Mouse (Mus musculus) adrenal gland, adult (tissue): ENCODE data around the gene Col19a1.

Experiments used
- DNase-seq, 2 experiments: peaks; one replicate each; pipeline ENCODE4 v3.0.0; 2022 to 2023; ENCODE audit warnings: low spot score in 1 of 2; ENCODE audit not compliant: inconsistent age in 2 of 2

The Col19a1 gene

DNA sequence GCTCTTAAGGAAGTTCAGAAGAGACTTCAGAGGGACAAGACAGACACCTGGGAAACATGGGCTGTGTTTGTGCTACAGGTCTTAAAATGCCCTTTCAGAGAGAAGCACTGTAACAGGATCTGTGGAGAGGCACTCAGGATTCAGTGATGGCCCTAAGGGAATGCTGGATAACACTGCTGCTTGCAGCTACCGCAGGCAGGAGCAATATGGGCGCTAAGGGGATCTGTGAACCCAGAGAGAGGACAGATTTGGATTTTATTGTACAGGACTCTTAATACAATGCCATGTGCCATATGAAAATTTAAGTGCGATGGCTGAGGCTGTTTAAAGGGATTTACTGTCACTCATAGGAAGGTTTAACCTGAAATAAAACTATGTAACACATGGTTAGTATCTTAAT lies 270.8 kb downstream of the Col19a1 start:
- no peak for DNase-seq

DNA sequence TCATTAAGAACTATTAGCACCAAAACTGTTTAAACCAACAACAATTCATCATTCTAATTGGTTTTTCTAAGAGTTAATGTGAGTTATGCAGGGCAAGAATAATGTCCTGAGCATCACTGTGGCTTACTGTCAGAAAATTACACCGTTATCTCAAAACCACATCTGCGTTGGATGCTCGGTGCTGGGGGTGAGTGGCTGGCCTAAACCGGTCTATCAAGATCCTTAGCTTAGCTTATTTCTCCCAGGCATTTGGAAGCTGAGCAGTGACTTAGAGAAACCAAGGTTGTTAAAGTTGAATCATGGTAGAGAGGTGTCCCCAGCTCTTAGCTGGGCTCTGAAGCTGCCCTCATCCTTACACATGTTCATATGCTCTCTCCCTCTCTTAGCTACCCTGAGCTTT lies 276.4 kb downstream of the Col19a1 start:
- DNase-seq = no peak

GRCm38 (mm10) chr1:24310193-24310592 lies 277.1 kb downstream of the Col19a1 start:
- no peak for DNase-seq

- DNase-seq = no peak
These were observed 284.2 kb downstream of the Col19a1 start for GRCm38 (mm10) chr1:24303077-24303476.

DNA sequence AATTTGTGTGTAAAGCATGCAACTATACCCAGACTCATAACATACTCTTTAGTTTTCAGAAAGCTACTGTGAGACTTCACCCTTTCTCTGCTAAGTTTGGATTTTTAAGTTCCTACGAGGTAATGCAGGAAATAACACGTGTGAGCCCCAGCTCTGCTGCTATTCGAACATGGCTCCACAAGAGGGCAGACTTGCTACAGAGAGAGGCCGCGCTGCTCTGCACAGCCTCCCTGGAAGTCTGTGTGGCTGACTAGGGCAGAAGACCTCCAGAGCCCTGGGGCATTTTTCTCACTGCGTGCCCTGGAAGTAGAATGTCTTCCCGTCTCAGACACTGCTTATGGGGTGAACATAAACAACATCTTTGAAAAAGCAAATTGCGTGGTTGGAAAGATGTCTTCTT lies 284.6 kb downstream of the Col19a1 start:
- DNase-seq = peak; percentile 29 to 68

DNA sequence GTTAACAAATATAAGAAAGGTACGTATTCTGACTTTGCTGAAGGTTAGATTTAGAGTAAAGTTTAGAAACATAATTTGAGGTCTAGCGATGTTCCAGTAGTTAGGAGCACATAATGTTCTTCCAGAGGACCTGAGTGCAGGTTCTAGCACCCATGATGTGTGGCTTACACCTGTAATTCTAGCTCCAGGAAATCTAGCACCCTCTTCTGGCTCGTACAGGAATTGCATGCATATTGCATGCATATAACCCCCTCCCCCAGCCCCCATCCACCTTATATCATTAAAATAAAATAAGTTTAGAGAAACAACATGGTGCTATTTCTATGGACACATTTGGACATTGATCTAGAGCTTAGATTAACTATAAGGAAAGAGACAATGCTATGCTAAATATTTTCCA lies 286.6 kb downstream of the Col19a1 start:
- no peak for DNase-seq

GRCm38 (mm10) chr1:24294979-24295942 lies 292.0 kb downstream of the Col19a1 start:
- no peak for DNase-seq

- DNase-seq = no peak
These were observed 294.8 kb downstream of the Col19a1 start for GRCm38 (mm10) chr1:24292515-24292914.

GRCm38 (mm10) chr1:24286360-24286759 lies 300.9 kb downstream of the Col19a1 start:
- no peak for DNase-seq

- DNase-seq = no peak
These were observed 320.2 kb downstream of the Col19a1 start for GRCm38 (mm10) chr1:24267022-24267421.

DNA sequence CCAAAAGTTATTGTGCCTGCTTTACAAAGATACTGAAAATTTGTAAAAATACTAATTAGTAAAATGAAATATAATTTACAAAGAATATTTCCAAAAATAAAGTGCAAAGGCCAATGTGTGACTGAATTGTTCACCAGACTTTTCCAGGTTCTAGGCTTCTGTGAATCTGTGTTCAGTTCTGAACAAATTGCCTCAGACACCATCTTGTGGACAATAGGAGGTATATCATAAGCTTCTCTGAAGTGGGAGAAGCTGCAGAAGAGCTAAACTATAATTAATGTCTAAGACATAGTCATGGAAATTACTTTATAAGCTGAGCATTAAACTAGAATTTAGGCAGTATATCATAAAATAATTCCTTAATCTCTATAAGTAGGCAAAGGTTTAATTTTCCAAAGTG lies 326.1 kb downstream of the Col19a1 start:
- no peak for DNase-seq

- DNase-seq = no peak
These were observed 327.9 kb downstream of the Col19a1 start for GRCm38 (mm10) chr1:24259419-24259818.

- no peak for DNase-seq
These were observed 329.3 kb downstream of the Col19a1 start for GRCm38 (mm10) chr1:24257961-24258360.

DNA sequence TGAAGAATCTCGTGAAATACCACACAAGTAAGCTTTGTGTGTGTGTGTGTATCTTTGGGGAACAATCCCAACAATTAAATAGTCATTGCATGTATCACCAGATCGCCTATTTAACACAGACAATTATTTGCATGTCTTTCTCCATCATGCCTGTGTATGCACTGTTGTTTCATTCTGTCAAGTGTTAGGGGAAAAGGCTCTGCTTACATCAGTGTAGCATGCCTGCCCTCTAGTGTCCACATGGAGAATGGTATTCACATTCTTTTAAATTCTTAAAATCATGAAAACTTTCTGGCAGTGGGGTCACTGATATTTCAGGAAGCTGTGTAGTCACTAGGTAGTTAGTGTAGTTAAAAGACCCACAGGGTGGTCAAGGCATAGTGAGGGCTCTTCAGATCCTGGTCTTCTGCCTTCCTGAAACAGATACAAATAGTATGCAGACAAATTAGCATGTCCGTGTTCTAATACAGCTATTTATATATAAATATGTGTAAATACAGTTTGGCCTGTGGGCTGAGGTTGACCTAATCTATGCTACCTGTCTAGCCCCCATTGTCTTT lies 338.1 kb downstream of the Col19a1 start:
- DNase-seq = peak in 1 of 2 experiments; percentile 63

DNA sequence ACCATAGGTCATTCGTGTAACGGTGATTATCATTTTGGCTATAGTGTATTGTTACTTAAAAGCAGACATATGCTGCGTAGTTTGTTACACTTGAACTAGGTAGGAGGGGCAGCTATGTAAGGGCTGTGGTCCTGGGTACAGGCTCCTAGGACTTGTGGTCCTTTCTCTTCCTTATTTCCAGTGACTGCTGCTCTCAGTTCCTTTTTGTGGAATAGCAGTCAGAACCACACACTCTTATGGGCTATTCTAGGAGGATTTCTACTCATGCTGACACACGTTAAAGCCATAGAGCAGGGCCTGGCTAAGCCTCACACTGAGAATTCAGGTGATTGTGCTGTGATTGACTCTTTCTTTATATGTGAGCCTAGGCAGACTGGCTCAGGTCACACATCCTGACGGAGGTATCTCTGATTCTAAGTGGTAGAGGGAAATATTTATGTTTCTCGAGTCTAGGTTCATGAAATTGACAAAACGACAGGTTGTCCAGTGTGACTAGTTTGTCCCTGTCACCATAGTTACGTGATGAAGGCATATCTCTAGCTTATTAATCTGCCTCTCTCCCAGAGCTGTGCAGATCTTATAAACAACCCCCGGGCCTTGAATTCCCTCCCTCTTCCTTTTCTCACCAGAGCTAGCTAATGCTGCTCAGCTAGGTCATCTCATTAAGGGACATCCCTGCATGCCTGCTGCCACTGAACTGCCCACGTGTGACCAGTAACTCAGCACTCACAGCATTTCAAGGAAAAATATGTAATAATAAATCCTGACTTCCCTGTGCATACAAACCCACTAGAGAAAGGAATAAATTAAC lies 338.8 kb downstream of the Col19a1 start:
- DNase-seq = no peak

DNA sequence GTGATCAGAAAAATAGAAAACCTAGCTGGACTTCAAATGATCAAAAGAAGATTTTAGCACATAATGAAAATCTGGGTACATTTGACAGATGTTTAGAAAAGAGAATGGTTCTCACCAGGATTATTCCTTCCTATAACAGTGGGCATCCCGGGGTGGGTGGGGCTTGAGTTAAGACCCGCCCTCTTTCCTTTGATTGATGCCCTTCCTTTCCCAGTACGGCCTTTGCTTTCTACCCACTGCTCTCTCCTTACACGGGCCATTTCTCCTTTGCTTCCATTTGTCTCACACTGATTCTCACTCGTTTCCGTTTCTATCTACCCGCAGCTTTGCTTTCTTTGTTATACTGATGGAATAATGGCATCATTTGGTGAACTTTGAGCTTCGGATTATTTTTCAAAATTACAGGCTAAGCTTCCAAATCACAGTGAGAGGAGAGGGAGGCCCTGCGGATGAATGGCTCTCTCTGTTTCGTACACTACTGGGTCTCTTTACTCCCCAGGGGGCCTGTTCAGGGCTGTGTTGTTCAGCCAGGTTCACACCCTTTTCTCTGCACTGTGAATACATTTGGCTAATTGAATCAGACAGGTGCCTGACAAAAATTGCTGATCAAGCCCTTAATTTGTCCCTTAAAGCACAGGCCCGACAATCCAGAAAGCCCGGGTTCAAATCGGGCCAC lies 341.4 kb downstream of the Col19a1 start:
- no peak for DNase-seq

GRCm38 (mm10) chr1:24244931-24245330 lies 342.3 kb downstream of the Col19a1 start:
- DNase-seq = no peak

- DNase-seq = no peak
These were observed 347.1 kb downstream of the Col19a1 start for GRCm38 (mm10) chr1:24240039-24240691.

DNA sequence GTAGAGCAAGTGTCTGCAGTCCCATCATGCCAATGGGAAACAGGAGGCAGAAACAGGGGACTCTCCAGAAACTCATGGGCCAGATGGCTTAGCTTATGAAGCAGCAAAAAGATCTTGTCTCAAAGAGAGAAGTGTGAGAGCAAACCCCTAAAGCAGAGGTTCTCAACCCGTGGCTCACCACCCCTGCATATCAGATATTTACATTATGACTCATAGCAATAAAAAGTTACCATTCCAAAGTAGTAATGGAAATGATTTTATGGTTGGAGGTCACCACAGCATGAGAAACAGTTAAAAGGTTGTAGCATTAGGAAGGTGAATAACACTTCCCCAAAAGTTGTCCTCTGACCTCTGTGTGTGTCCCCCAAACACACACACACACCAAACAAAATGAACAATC lies 350.9 kb downstream of the Col19a1 start:
- DNase-seq = no peak

DNA sequence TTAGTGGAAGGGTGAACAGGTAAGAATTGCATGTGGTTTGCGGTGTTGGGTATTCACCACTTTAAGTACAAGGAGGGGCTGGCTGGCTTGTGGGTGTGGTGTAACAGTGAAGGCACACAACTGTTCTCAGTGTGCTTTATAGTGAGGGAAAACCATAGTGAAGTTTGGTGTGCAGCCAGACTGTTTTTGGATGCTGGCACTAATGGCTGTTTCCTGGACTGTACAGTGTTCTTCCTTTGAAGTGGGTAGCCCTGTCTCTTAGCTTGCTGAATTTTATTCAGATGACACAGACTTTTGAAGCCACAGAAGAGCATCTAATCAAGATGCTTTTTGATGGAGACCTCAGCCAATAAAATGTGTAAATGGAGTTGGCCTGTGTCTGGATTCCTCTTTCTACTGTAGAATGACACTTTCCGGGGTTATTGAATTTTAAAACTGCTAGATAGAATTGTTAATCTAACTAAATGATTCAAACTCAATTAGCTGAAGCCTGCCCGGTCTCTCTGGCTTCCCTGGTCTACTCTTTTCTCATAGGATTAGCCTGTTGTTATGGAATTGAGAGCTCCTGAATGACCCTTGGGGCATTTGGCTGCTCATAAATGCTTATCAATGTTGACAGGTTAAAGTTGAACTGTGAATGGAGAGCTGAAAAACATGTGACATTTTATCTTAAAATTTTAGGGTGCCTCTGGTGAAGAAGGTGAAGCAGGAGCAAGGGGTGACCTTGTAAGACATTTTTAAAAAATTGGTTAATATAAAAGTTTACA lies 355.6 kb downstream of the Col19a1 start:
- no peak for DNase-seq
